In genomic region chr16:11603667-11604422, GRCm38 (mm10) we compare ENCODE assay signal across 7 mouse cellular contexts.
DNase-seq lines count a peak whose midpoint lies in the region; ATAC-seq and TF ChIP-seq lines count a peak whose summit lies in the region.

No protein-coding gene starts in this region.

- no peaks in the 10 kb centered on the region for H3K9me3 ChIP-seq in liver, embryonic 11.5 days (ENCODE audit: control insufficient read depth, low read length)
- no peaks in the 10 kb centered on the region for H3K9me3 ChIP-seq in forebrain, embryonic 12.5 days

- no peak overlapping the region for H3K4me2 ChIP-seq in liver, embryonic 11.5 days
- H3K4me2 ChIP-seq in forebrain, embryonic 12.5 days = no peak overlapping the region

- WGBS in spleen, adult 2 months = 86% methylated on average over 5 of the region's 5 CpGs
- WGBS in liver, embryonic 11.5 days = 75% methylated on average over 5 of the region's 5 CpGs
- 78% methylated on average over 5 of the region's 5 CpGs for WGBS in forebrain, embryonic 12.5 days

- H3K27ac ChIP-seq in spleen, adult 2 months (ENCODE audit: insufficient read depth, low read length) = no peak overlapping the region
- H3K27ac ChIP-seq in liver, embryonic 11.5 days (ENCODE audit: low read depth, low read length) = no peak overlapping the region
- no peak overlapping the region for H3K27ac ChIP-seq in forebrain, embryonic 12.5 days

- ATAC-seq in liver, embryonic 11.5 days (replicated peaks; ENCODE audit: low FRiP score) = peak; percentile 53; the same call in 1 of the 2 replicates
- ATAC-seq in forebrain, embryonic 12.5 days (ENCODE audit: low FRiP score) = no peak

- peak in 1 of 2 experiments; percentile 11 for DNase-seq in spleen, adult 2 months (ENCODE audit: low read depth in 1 of 2, low spot score in 2 of 2)
- no peak for DNase-seq in spleen, adult 12 weeks (ENCODE audit: low spot score)
- DNase-seq in cerebellum, adult 9-10 months = peak; percentile 23
- DNase-seq in heart, postnatal 36 days = peak; percentile 23 to 40
- DNase-seq in liver, embryonic 11.5 days (ENCODE audit: low spot score) = no peak
- DNase-seq in splenic B cell, adult 2 months (ENCODE audit: low read depth, low spot score) = peak; percentile 55

- intact Hi-C loops in heart, postnatal 36 days (cut with DNase I) = loop anchor here (1.0 to 2.0 kb wide), 3 partner anchors 23 to 180 kb away; no protein-coding TSS in a partner anchor

- H3K27me3 ChIP-seq in spleen, adult 2 months (ENCODE audit: control insufficient read depth, insufficient read depth, low read length) = no peaks in the 10 kb centered on the region
- no peaks in the 10 kb centered on the region for H3K27me3 ChIP-seq in liver, embryonic 11.5 days (replicated peaks; ENCODE audit: control insufficient read depth, insufficient read depth, low read length)
- no peaks in the 10 kb centered on the region for H3K27me3 ChIP-seq in splenic B cell, adult 2 months (ENCODE audit: control insufficient read depth, insufficient read depth, low read length, poor library complexity, severe bottlenecking)
- no peaks in the 10 kb centered on the region for H3K27me3 ChIP-seq in forebrain, embryonic 12.5 days

- TF ChIP-seq POLR2A in spleen, adult 2 months (IDR thresholded peaks at IDR 0.05; ENCODE audit: low read depth, low read length) = no peak

- H3K4me3 ChIP-seq in spleen, adult 2 months (ENCODE audit: extremely low read depth, insufficient read depth, insufficient read length) = no peak overlapping the region
- no peak overlapping the region for H3K4me3 ChIP-seq in liver, embryonic 11.5 days (ENCODE audit: low read depth, low read length)
- H3K4me3 ChIP-seq in forebrain, embryonic 12.5 days (replicated peaks) = no peak overlapping the region

- H3K36me3 ChIP-seq in spleen, adult 2 months (ENCODE audit: control insufficient read depth, insufficient read depth, low read length) = no peaks in the 10 kb centered on the region
- H3K36me3 ChIP-seq in liver, embryonic 11.5 days (ENCODE audit: control insufficient read depth, insufficient read depth, low read length) = no peaks in the 10 kb centered on the region
- H3K36me3 ChIP-seq in splenic B cell, adult 2 months (ENCODE audit: control insufficient read depth, insufficient read depth, low read length, poor library complexity, severe bottlenecking) = peaks cover 3% of the 10 kb centered on the region; the same call in 1 of the 2 replicates
- no peaks in the 10 kb centered on the region for H3K36me3 ChIP-seq in forebrain, embryonic 12.5 days (replicated peaks)

- no peak overlapping the region for H3K9ac ChIP-seq in liver, embryonic 11.5 days (ENCODE audit: low read depth, low read length)
- H3K9ac ChIP-seq in forebrain, embryonic 12.5 days = no peak overlapping the region

- no peaks in the 10 kb centered on the region for H3K4me1 ChIP-seq in spleen, adult 2 months (ENCODE audit: control insufficient read depth, insufficient read depth, insufficient read length)
- H3K4me1 ChIP-seq in liver, embryonic 11.5 days (replicated peaks; ENCODE audit: control insufficient read depth, insufficient read depth, low read length) = no peaks in the 10 kb centered on the region
- no peaks in the 10 kb centered on the region for H3K4me1 ChIP-seq in forebrain, embryonic 12.5 days

- peak; percentile 18; the same call in 1 of the 2 replicates for TF ChIP-seq CTCF in spleen, adult 2 months (IDR thresholded peaks at IDR 0.05; ENCODE audit: extremely low read depth, insufficient read depth, insufficient read length, insufficient replicate concordance)

Comparison
In these comparisons a context has a peak if more than half of its experiments do, and no peak if none do; other contexts are left out.
1. DNase-seq: peak in cerebellum, adult 9-10 months (single experiment), heart, postnatal 36 days (2 of 2) and splenic B cell, adult 2 months (single experiment); none in spleen, adult 12 weeks (single experiment) and liver, embryonic 11.5 days (single experiment).